Mouse (Mus musculus) limb, embryonic 14.5 days (tissue): ENCODE measurements around the gene Commd4. TPM values are rescaled to one million over a fixed set of nuclear protein-coding genes. Genes with fewer than 3 reads are reported as not detected.
A peak's percentile ranks its signal among the peaks of the same experiment; 100 is the strongest.

ENCODE experiments used
- ATAC-seq: fragments of 200-750 bp; cut with Nextera tagmentation; 2 replicates; pipeline ENCODE4 v1.8.0; 2017; ENCODE audit warnings: low read depth, moderate number of reproducible peaks, moderate TSS enrichment; ENCODE audit not compliant: low FRiP score
- DNase-seq: peaks from one replicate; pipeline ENCODE4 v3.0.0-alpha.2; 2015; ENCODE audit warnings: low spot score
- H3K27ac ChIP-seq: fragments of 300-500 bp; sonication (generic); replicated peaks from 2 replicates; pipeline ENCODE4 v1.5.1; 2014; ENCODE audit warnings: low read depth, mild to moderate bottlenecking, low read length, moderate library complexity, mixed read lengths
- H3K27me3 ChIP-seq: fragments of 300-500 bp; sonication (generic); 2 replicates; pipeline ENCODE4 v1.6.1; 2014; ENCODE audit warnings: low read length, mixed read lengths; ENCODE audit not compliant: control insufficient read depth, insufficient read depth
- H3K36me3 ChIP-seq: fragments of 300-500 bp; sonication (generic); 2 replicates; pipeline ENCODE4 v1.6.1; 2014; ENCODE audit warnings: mild to moderate bottlenecking, low read length, moderate library complexity, mixed read lengths; ENCODE audit not compliant: control insufficient read depth, insufficient read depth
- H3K4me1 ChIP-seq: fragments of 300-500 bp; sonication (generic); 2 replicates; pipeline ENCODE4 v1.6.1; 2014; ENCODE audit warnings: antibody characterized with exemption, low read length, mixed read lengths; ENCODE audit not compliant: control insufficient read depth, insufficient read depth
- H3K4me2 ChIP-seq: fragments of 300-500 bp; sonication (generic); replicated peaks from 2 replicates; pipeline ENCODE4 v1.6.1; 2014; ENCODE audit warnings: low read depth, mild to moderate bottlenecking, low read length, moderate library complexity; ENCODE audit not compliant: severe bottlenecking
- H3K4me3 ChIP-seq: fragments of 300-500 bp; sonication (generic); replicated peaks from 2 replicates; pipeline ENCODE4 v1.5.1; 2014; ENCODE audit warnings: low read length
- H3K9ac ChIP-seq: fragments of 300-500 bp; sonication (generic); 2 replicates; pipeline ENCODE4 v1.6.1; 2014; ENCODE audit warnings: mild to moderate bottlenecking, low read depth, low read length, moderate library complexity; ENCODE audit not compliant: severe bottlenecking
- H3K9me3 ChIP-seq: fragments of 300-500 bp; sonication (generic); 2 replicates; pipeline ENCODE4 v1.6.1; 2016; ENCODE audit warnings: low read length; ENCODE audit not compliant: control insufficient read depth
- POLR2A ChIP-seq: fragments of 200-500 bp; IDR thresholded peaks from 2 replicates; pipeline ENCODE4 v1.8.0; 2012; ENCODE audit warnings: inconsistent platforms, mild to moderate bottlenecking, moderate library complexity, borderline replicate concordance; ENCODE audit not compliant: insufficient read depth, insufficient read length; ENCODE audit errors: extremely low read depth
- WGBS: fragments of 180-500 bp; shearing (Covaris S2); extraction: QIAGEN DNeasy Blood & Tissue Kit; methylation state at CpG from one replicate; pipeline ENCODE4 v1.1.7; 2014; 5-methylcytosine and 5-hydroxymethylcytosine counted together
- polyA plus RNA-seq, 2 experiments: library from polyadenylated mRNA; depleted of rRNA in 1 of 2; stranded (reverse) in 1 of 2; unstranded in 1 of 2; fragments of >200 nt; fragmentation: Nextera tagmentation in 1 of 2; extraction: Ambion mirVana in 1 of 2; gene quantifications; 2 replicates each; pipeline versions ENCODE4 v1.2.1 to v1.2.3; 2012 to 2014

Gene Commd4
- polyA plus RNA-seq, 2 experiments: 93.2 to 125 TPM

DNA sequence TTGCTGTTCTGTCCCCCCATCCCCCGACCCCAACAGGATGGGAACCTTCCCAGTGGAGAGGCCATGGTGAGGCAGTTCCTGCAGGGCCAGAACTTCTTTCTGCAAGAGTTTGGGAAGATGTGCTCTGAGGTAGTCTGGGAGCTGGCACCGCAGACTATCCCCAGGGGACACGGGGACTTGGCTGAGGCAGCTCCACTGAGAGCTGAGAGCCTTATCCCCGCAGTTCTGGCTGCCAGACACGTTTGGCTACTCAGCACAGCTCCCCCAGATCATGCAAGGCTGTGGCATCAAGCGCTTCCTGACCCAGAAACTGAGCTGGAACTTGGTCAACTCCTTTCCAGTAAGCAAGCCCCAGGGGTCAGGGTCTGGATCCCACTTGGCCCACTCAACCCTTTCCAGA lies 20.9 kb downstream of the Commd4 start:
- TF ChIP-seq POLR2A: no peak
- H3K9me3 ChIP-seq: no peaks in the 10 kb centered on the region
- no peak overlapping the region for H3K4me2 ChIP-seq
- H3K36me3 ChIP-seq: peaks cover 68% of the 10 kb centered on the region
- no peak for ATAC-seq
- no peaks in the 10 kb centered on the region for H3K4me1 ChIP-seq
- H3K27ac ChIP-seq: no peak overlapping the region
- no peak for DNase-seq
- no peaks in the 10 kb centered on the region for H3K27me3 ChIP-seq
- WGBS: 84% methylated on average over 6 of the region's 6 CpGs
- no peak overlapping the region for H3K4me3 ChIP-seq
- no peak overlapping the region for H3K9ac ChIP-seq

DNA sequence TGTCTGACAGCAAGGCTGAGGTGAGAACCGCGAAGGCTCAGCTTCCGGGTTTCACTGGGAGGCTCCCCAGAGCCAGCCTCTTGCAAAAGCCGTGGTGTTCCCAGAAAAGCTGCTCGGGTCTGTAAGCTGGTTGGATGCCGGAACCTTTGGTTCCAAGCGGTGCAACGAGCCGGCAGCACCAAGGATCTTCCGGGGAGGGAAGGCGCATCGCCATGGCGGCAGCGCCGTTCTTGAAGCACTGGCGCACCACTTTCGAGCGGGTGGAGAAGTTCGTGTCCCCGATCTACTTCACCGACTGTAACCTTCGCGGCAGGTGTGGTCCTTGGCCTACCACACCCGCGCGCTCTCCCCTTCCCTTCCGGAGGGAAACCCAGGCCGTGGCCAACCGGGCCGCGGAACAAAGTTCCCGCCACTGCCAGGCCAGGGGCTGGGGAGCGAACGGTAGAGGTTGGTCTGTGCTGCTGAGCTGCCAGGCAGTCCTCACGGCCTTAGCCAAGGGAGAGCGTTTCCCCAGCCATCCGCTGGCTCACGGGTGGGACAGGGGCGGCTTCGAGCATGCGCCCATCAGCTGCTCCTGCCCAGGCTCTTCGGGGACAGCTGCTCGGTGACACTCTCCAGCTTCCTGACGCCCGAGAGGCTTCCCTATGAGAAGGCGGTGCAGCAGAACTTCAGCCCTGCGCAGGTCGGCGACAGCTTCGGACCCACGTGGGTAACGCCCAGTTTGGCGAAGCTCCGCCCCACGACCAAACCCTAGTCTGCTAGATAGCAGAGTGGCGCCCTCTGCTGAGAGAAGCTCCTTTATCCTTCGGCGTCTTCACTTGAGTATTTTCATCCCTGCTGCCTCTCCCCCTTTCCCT lies 27.3 kb downstream of the Commd4 start, which contains the start of gene Man2c1:
Gene Man2c1, plus strand, starts transcription at position 114 of the 857 bp plus-strand sequence.
- no peaks in the 10 kb centered on the region for H3K27me3 ChIP-seq
- WGBS: under 1% methylated on average over 51 of the region's 58 CpGs
- peaks cover 40% of the 10 kb centered on the region for H3K36me3 ChIP-seq
- ATAC-seq (peak; percentile 89), DNase-seq (peak; percentile 96)
- 0 out of 2 replicates have a peak, but pooled peaks have one; percentile 16 for TF ChIP-seq POLR2A
- H3K9ac ChIP-seq: peak within 1 kb of the TSS; percentile 74
- H3K4me3 ChIP-seq: peak within 1 kb of the TSS; percentile 75
- peaks cover 9% of the 10 kb centered on the region; the same call in 1 of the 2 replicates for H3K4me1 ChIP-seq
- H3K4me2 ChIP-seq: peak within 1 kb of the TSS; percentile 80
- peak within 1 kb of the TSS; percentile 89 for H3K27ac ChIP-seq
- no peaks in the 10 kb centered on the region for H3K9me3 ChIP-seq

DNA sequence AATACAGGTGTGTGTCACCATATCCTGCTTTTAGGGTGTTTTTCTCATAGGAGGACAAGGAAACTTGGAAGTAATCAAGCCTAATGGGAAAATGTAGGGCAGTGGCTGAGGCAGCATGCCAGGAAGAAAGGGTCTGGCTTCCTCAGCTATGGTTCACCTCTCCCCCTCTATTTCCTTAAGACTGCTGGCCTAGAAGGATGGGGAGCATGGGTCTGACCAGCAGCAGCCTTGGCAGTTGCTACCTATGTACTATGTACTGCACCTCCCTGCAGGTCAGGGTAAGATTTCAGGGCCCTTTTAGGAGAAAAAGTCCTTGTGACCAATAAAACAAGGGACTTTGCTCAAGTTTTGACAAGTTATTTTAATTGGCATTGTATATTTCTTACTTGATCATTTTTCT lies 28.5 kb downstream of the Commd4 start:
- Histone ChIP-seq H3K4me2 (peak overlapping the region; percentile 80), H3K27me3 (no peaks in the 10 kb centered on the region), H3K36me3 (peaks cover 39% of the 10 kb centered on the region), H3K4me1 (peaks cover 9% of the 10 kb centered on the region; the same call in 1 of the 2 replicates), H3K4me3 (peak overlapping the region; percentile 75; the same call in 1 of the 2 replicates), H3K9ac (no peak overlapping the region), H3K27ac (no peak overlapping the region), H3K9me3 (no peaks in the 10 kb centered on the region)
- ATAC-seq (no peak), DNase-seq (no peak)
- TF ChIP-seq POLR2A: no peak

DNA sequence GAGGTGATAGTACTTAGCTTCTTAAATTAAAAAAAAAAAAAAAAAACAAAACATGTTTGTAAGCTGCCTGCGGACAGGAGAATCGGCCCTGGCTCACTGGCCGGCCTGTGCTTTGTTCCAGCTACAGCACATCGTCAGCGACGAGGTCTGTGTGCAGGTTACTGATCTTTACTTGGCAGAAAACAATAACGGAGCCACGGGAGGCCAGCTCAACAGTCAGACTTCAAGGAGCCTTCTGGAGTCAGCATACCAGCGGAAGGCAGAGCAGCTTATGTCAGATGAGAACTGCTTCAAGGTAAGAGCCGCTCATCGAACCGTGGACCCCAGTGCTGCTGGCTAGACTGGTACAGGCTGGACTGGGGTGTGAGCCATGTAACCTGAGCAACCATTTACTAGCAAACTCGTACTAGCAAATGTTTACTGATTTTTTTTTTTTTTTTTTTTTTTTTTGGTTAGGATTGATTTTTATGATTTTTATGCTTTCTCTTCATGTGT lies 40.8 kb downstream of the Commd4 start:
- ATAC-seq: no peak
- WGBS: 91% methylated on average over 13 of the region's 13 CpGs
- TF ChIP-seq POLR2A: no peak
- Histone ChIP-seq H3K27me3 (no peaks in the 10 kb centered on the region), H3K9me3 (no peaks in the 10 kb centered on the region), H3K4me1 (no peaks in the 10 kb centered on the region), H3K36me3 (peaks cover 87% of the 10 kb centered on the region), H3K4me2 (no peak overlapping the region), H3K4me3 (no peak overlapping the region), H3K9ac (no peak overlapping the region), H3K27ac (no peak overlapping the region)
- DNase-seq: no peak

Other genes with a start within 250 kb of the Commd4 start
- 11.4 and 12.8 TPM in 2 replicates for gene Snx33, start 230.0 kb downstream of the Commd4 start, polyA plus RNA-seq (2012; rRNA removed)
- 8.1 and 11.2 TPM in 2 replicates for gene Snx33, start 230.0 kb downstream of the Commd4 start, polyA plus RNA-seq (2014; fragmentation: Nextera tagmentation; extraction: Ambion mirVana)
- 165 and 193 TPM in 2 replicates for gene Imp3, start 220.9 kb downstream of the Commd4 start, polyA plus RNA-seq (2012; rRNA removed)
- gene Imp3, start 220.9 kb downstream of the Commd4 start, polyA plus RNA-seq (2014; fragmentation: Nextera tagmentation; extraction: Ambion mirVana): 88.8 and 95.2 TPM in 2 replicates
- 14.5 and 15.9 TPM in 2 replicates for gene Snupn, start 207.5 kb downstream of the Commd4 start, polyA plus RNA-seq (2012; rRNA removed)
- gene Snupn, start 207.5 kb downstream of the Commd4 start, polyA plus RNA-seq (2014; fragmentation: Nextera tagmentation; extraction: Ambion mirVana): 24.2 and 27.0 TPM in 2 replicates
- gene Ptpn9, start 163.4 kb downstream of the Commd4 start, polyA plus RNA-seq (2012; rRNA removed): 41.8 and 48.4 TPM in 2 replicates
- gene Ptpn9, start 163.4 kb downstream of the Commd4 start, polyA plus RNA-seq (2014; fragmentation: Nextera tagmentation; extraction: Ambion mirVana): 38.3 and 43.7 TPM in 2 replicates
- gene Sin3a, start 86.3 kb downstream of the Commd4 start, polyA plus RNA-seq (2012; rRNA removed): 77.0 and 121 TPM in 2 replicates
- gene Sin3a, start 86.3 kb downstream of the Commd4 start, polyA plus RNA-seq (2014; fragmentation: Nextera tagmentation; extraction: Ambion mirVana): 35.7 and 39.0 TPM in 2 replicates
- 177 and 268 TPM in 2 replicates for gene Man2c1, start 27.6 kb downstream of the Commd4 start, polyA plus RNA-seq (2012; rRNA removed)
- gene Man2c1, start 27.6 kb downstream of the Commd4 start, polyA plus RNA-seq (2014; fragmentation: Nextera tagmentation; extraction: Ambion mirVana): 41.3 and 46.7 TPM in 2 replicates
- 13.5 and 15.4 TPM in 2 replicates for gene Neil1, start 10.0 kb downstream of the Commd4 start, polyA plus RNA-seq (2012; rRNA removed)
- gene Neil1, start 10.0 kb downstream of the Commd4 start, polyA plus RNA-seq (2014; fragmentation: Nextera tagmentation; extraction: Ambion mirVana): 5.4 and 7.5 TPM in 2 replicates
- not detected in 2 replicates for gene Trcg1, start 78.2 kb upstream of the Commd4 start, polyA plus RNA-seq (2012; rRNA removed)
- gene Trcg1, start 78.2 kb upstream of the Commd4 start, polyA plus RNA-seq (2014; fragmentation: Nextera tagmentation; extraction: Ambion mirVana): not detected in 2 replicates
- 11.1 and 12.5 TPM in 2 replicates for gene 1700017B05Rik, start 104.3 kb upstream of the Commd4 start, polyA plus RNA-seq (2012; rRNA removed)
- 18.0 and 18.8 TPM in 2 replicates for gene 1700017B05Rik, start 104.3 kb upstream of the Commd4 start, polyA plus RNA-seq (2014; fragmentation: Nextera tagmentation; extraction: Ambion mirVana)